Mouse (Mus musculus) right cerebral cortex, postnatal 10 days (tissue): Measurements from ENCODE around the gene Loxl1.

Experiments
- DNase-seq, 2 experiments: peaks; one replicate each; pipeline ENCODE4 v3.0.0; 2021; ENCODE audit warnings: low spot score in 2 of 2

Gene Loxl1

GRCm38 (mm10) chr9:58311191-58311910, 1.6 kb downstream of the Loxl1 start:
- DNase-seq = no peak

DNA sequence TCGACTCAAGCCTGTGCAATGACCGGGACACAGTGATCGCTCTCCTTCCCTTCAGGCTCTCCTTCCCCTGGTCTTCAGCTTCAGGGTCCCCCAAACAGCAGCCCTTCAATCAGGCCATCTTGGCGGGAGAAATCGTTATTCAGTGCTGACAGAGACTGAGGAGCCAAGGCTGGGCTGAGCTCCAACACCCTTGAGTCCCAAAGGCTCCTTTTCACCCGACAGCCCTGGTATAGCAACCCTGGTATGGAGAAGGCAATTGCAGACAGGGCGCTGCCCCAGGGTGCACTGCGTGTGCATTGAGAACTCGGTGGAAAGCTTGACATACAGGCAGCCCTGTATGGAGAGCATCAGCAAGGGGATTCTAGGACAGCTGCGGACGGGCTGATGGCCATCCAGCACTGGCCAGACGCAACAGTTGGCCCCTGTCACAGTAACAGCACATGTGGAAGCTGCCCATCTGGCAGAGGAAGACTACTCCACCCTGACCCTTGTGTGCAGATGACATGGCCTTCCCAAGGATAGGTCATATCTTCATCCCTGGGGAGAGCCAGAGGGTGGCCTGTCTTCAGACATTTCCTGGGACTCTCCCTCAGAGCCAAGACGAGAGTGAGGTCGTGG, 2.8 kb downstream of the Loxl1 start:
- DNase-seq = no peak

- peak; percentile 62 to 70 for DNase-seq
Observed at GRCm38 (mm10) chr9:58308395-58308794, 4.6 kb downstream of the Loxl1 start.

DNA sequence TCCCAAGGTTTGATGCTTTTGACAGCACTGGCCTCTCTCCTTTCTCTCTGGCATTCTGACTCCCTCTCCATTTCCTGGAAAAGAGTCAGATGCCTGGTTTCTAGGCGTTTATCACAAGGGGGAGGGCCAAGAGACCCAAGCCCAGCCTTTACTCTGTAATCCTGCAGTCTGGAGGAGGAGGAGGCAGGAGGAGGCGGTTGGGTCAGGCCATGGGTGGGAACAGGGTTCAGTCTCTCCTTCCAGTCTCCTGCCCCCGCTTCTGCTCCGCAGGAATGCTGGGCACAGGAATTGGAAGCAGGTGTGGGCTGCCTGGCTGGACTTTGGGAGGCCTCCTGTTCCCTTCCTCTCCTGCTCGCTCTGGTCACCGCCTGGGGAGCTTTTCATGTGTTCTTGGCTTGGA, 7.3 kb downstream of the Loxl1 start:
- no peak for DNase-seq

DNA sequence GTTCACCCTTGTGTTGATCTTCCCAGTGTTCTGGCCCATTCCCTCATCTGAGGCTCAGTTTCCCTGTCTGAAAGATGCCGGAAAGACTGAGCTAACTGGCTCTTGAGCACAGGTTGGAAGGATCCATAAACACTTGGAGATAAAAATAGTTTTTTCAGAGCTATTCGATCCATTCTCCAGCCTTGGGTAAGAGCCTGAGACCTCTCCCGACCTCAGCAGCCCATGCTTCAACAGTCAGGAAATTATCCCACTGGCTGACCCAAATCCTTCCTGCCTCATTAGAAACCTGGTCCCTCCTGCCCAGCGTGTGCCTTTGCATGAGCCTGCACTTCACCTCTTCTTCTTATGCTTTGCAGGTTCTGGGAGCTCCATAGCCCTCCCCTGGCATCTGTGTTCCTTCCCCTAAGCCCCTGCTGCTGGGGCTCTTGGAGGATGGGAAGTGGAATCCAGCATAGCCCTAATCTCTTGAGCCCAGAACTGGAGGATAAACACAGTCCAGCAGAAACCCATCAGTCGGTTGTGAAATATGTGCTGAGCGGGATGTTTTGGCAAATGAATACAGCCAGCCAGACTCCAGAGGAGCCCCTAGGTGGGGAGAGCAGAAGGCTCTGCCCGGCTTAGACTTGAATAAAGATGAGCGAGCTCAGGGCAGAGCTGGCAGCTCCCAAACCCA, 9.3 kb downstream of the Loxl1 start:
- no peak for DNase-seq

- DNase-seq = no peak
Observed at GRCm38 (mm10) chr9:58303115-58303514, 9.9 kb downstream of the Loxl1 start.

DNA sequence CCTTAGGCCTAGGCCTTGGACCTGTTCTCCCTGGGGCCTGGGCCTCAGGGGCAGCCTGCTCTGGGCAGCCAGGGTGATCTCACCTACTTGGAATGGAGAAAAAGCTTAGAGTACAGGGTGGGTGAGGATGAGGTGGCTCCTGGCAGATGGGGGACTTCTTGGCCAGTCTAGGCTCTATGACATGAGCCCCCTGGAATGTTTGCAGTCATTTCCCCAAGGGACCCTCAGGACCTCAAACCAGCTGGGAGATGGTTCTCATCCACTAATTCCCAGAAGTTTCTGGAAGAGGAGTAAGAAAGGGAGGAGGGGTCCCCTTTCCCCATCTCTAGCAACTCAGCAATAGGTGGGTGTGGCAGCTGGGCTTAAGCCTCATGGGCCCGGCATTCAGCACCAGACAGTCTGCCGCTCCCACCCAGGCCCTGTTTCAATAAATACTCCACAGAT, 13.6 kb downstream of the Loxl1 start:
- no peak for DNase-seq

- no peak for DNase-seq
Observed at GRCm38 (mm10) chr9:58297961-58298477, 15.0 kb downstream of the Loxl1 start.

DNA sequence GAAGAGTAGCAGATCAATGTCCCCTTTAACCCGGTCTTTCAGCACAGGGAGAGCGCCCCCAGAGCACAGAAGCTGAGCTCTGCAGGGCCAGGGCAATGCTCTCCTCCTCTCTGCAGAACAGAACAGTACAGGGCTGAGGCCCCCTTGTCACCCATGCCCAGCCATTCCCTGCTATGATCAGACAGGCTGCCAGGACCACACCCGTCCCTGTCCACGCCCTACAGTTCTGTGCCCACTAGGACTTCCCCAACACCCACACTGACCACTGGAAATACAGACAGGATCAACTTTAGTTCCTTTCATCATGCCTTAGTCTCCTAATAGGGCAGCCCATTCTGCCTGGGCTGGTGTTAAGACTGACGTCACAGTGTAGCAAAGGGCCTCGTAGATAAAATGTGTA, 15.9 kb downstream of the Loxl1 start:
- no peak for DNase-seq

- DNase-seq = no peak
Observed at GRCm38 (mm10) chr9:58295766-58296361, 17.1 kb downstream of the Loxl1 start.

- no peak for DNase-seq
Observed at GRCm38 (mm10) chr9:58295345-58295744, 17.6 kb downstream of the Loxl1 start.

GRCm38 (mm10) chr9:58294527-58294926, 18.5 kb downstream of the Loxl1 start:
- no peak for DNase-seq

GRCm38 (mm10) chr9:58289901-58290300, 23.1 kb downstream of the Loxl1 start:
- no peak for DNase-seq

DNA sequence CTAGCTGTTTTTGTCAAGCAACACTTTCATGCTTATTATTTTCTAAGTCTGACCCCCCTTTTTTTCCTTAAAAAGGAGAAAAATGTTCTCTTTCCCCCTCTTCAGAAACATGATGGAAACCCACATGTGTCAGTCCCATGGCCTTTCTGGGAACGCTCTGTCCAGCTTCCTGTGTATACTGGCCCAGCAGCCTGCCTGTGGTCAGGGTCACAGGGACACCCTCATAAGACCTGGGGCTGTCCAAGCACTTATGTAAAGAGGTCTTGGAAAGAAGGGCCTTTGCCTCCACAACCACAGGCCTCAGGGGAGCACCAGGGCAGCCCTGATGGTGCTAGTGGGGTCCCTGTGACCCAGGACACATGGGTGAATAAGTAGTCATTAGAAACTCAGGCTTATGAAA, 23.9 kb downstream of the Loxl1 start:
- DNase-seq = no peak

DNA sequence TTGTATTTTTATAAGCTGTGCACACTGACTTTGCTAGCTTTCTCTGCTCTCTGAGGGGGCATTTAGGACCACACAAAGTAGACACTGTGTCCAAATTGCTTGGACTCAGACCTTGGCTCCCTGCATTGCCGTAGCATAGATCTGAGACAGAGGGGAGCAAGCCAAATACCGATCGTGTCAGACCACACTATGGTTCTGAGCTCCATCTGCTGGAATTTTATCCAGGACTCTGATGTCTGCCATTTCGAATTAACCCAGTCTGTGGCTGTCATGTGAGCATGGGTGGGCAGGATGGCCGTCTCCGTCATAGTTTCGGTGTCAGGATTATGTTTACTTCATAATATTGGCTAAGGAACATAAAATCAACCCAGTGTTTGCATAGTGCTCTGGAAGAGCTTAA, 29.6 kb downstream of the Loxl1 start:
- no peak for DNase-seq

GRCm38 (mm10) chr9:58281597-58281996, 31.4 kb downstream of the Loxl1 start:
- DNase-seq = no peak

DNA sequence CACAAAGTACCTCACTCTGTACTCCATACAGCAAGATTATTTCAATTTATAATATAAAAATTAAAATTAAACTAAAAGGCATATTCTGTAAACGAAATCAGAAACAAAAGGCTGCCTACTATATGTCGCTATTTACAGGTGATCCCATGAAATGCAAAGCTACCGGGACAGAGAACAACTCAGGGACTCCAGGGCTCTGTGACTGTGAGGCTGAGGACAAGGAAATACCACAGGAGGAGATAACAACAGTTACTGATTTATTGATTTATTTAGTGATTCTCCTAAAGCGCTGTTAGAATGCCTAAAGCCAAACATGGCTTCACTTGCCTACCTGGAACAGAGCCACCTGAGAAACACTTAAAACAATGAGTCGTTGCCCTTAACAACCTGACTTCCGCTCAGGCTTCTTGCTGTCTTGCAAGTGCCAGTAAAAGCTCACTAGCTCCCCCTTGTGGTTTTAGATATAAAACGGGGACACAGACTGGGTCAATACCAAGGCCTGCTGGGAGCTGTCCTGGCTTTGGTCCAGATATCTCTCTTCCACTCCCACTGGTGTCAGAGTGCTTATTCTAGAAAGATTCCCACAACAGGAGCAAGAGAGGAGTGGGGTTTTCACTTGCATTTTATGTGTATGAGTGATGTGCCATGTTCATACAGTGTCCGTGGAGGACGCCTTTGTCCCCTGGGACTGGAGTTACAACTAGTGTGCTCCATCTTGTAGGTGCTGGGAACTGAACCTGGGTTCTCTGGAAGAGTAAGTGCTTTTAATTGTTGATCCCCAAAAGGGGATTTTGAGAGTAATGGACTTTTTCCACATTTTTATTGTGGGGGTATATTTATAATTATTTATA, 32.5 kb downstream of the Loxl1 start:
- peak; percentile 68 to 73 for DNase-seq

DNA sequence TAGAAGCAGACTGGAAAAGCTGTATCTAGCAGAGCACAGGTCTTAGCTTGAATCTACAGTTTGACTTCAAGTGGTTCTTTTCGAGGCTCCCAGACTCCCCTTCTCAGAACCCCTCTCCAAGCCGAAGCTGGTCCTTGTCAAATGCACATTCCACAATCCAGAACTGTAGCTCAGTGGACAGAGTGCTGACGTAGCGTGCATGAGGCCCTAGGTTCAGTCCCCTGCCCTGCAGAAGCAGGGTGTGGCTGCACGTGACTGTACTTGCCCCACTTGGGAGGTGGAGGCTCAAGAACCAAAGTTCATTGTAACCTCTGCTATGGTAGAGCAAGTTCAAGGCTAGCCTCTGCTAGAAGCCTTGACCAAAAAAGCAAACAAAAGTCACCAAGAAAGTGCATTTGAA, 33.2 kb downstream of the Loxl1 start:
- no peak for DNase-seq

- DNase-seq = no peak
Observed at GRCm38 (mm10) chr9:58278821-58279723, 33.9 kb downstream of the Loxl1 start.

DNA sequence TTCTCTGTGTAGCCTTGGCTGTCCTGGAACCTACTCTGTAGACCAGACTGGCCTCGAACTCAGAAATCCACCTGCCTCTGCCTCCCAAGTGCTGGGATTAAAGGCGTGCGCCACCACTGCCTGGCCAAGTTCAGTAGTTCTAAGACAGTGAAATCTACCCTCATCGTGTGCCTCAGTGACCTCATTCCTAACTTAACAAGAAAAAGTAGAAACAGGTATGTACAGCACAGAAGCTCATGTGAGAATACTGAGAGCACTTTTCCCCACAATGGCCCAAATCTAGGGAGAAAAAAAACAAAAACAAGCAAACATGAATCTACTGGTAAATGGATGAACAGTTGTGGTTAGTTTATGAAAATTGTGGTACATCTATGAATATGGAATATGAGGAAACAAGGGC, 34.7 kb downstream of the Loxl1 start:
- DNase-seq = no peak
